ENCODE assay signal across 8 mouse cellular contexts in the genomic region with DNA sequence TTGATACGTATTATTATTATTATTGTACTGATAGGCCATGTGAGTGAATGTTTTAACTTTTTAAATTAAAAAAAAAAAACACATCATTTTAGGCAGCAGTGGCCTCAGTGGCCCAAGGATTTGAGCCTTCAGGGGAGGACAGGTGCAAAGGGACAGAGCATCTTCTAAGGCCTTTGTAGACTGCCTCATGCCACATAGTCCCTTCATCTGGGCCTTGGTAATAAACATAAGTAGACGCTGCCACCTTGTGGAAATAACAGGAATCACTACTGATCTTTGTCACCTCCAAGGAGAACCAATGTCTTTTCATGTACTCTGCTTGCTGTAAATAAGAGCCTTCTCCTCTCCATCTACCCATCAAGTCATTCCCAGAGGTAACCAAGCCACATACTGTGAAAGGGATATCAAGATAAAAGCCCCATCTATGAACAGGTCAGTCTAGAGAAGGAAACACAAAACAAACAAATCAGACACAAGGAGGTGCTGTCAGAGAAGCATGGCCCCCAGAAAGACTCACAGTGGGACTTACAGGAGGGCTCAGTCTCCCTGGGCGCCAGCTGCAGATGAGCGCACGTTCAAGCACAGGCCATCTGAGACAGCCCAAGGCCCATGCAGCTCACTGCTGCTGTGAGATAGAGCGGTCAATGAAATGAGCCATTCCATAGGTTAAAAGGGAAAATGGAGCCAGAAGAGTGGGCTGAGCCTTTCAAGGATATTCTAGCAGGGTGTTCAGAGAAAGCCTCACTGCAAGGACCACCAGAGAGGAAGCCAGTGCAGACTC. TPM values are rescaled to one million over a fixed set of nuclear protein-coding genes. Genes with fewer than 3 reads are reported as not detected.
DNase-seq lines count a peak whose midpoint lies in the region; TF ChIP-seq lines count a peak whose summit lies in the region.

No protein-coding gene starts in this region.

- H3K4me3 ChIP-seq in CH12.LX (replicated peaks in 1 of 3; ENCODE audit: low read depth in 2 of 3, low read length in 2 of 3, poor library complexity in 1 of 3) = no peak overlapping the region

- no peak for TF ChIP-seq POLR2A in CH12.LX (IDR thresholded peaks at IDR 0.05; ENCODE audit: low read depth, low read length)

- H3K4me1 ChIP-seq in CH12.LX (ENCODE audit: control insufficient read depth in 1 of 2, insufficient read depth in 2 of 2) = peaks cover 0 to 27% of the 10 kb centered on the region in 2 experiments; a peak in 2 of 4 replicates

- dilution Hi-C loops in CH12.LX (cut with MboI; ENCODE audit: extremely low pct_ligation_motif_present, extremely low pct_unique_long_range_greater_than_20kb, low sequenced_read_pairs) = no loop called here

- TF ChIP-seq CTCF in CH12.LX (conservative IDR thresholded peaks at IDR 0.05 in 1 of 2, IDR thresholded peaks at IDR 0.05 in 1 of 2; ENCODE audit: low read depth in 2 of 2, low read length in 2 of 2) = peak; percentile 71 to 80

- no peaks in the 10 kb centered on the region for H3K79me2 ChIP-seq in CH12.LX (replicated peaks; ENCODE audit: control insufficient read depth, extremely low read depth, insufficient read depth, poor library complexity, severe bottlenecking)

- no peak overlapping the region for H3K4me2 ChIP-seq in CH12.LX (ENCODE audit: insufficient read depth, low read depth, poor library complexity, severe bottlenecking)

- no peak for TF ChIP-seq EP300 in CH12.LX (IDR thresholded peaks at IDR 0.05; ENCODE audit: low read length)

- in situ Hi-C loops in CH12.LX (cut with MboI; ENCODE audit: low pct_ligation_motif_present, low pct_unique_long_range_greater_than_20kb, low sequenced_read_pairs) = no loop called here

- no peak overlapping the region for H3K27ac ChIP-seq in CH12.LX (ENCODE audit: insufficient read depth, low read depth)

- H3K9me3 ChIP-seq in CH12.LX (replicated peaks; ENCODE audit: low read length) = no peaks in the 10 kb centered on the region

- peak; percentile 28 to 60 for DNase-seq in heart, adult 18-20 months
- DNase-seq in heart, postnatal 25 days (ENCODE audit: low spot score) = no peak
- peak; percentile 69 for DNase-seq in CH12.LX (ENCODE audit: extremely low read depth)
- DNase-seq in cerebellum, adult 8-10 months = peak; percentile 48
- DNase-seq in frontal cortex, postnatal 36 days (ENCODE audit: low spot score in 2 of 2) = peak; percentile 42 to 82
- peak; percentile 60 for DNase-seq in layer of hippocampus, adult 9-11 months
- DNase-seq in naive thymus-derived CD4-positive, alpha-beta T cell, adult 2 months (ENCODE audit: low read depth) = peak; percentile 1
- no peak for DNase-seq in urinary bladder, postnatal 4 days (ENCODE audit: low spot score in 2 of 2)

- no peak overlapping the region for H3K9ac ChIP-seq in CH12.LX (ENCODE audit: insufficient read depth, low read depth)

- intact Hi-C loops in heart, postnatal 25 days (cut with DNase I) = loop anchor here (2.0 kb wide), 1 partner anchor 1120 kb away; no protein-coding TSS in a partner anchor

- no peaks in the 10 kb centered on the region for H3K36me3 ChIP-seq in CH12.LX (replicated peaks in 1 of 2; ENCODE audit: control insufficient read depth in 1 of 2, insufficient read depth in 1 of 2, low read length in 1 of 2)

- no peaks in the 10 kb centered on the region for H3K27me3 ChIP-seq in CH12.LX (replicated peaks)

- TF ChIP-seq RAD21 in CH12.LX (IDR thresholded peaks at IDR 0.05; ENCODE audit: low read depth, low read length) = peak; percentile 86

TF ChIP-seq in CH12.LX, 34 proteins besides CTCF, POLR2A, EP300 and RAD21:
- TF ChIP-seq SMC3 (IDR thresholded peaks at IDR 0.05; ENCODE audit: low read depth, low read length) = peak; percentile 75
- no peak for TF ChIP-seq JUND (conservative IDR thresholded peaks at IDR 0.05; ENCODE audit: low read depth, low read length)
- no peak for TF ChIP-seq ETS1 (conservative IDR thresholded peaks at IDR 0.05; ENCODE audit: low read depth, low read length)
- no peak for TF ChIP-seq MAFK (IDR thresholded peaks at IDR 0.05; ENCODE audit: insufficient replicate concordance, low read length)
- TF ChIP-seq HCFC1 (IDR thresholded peaks at IDR 0.05; ENCODE audit: low read depth, low read length) = no peak
- TF ChIP-seq RCOR1 (conservative IDR thresholded peaks at IDR 0.05; ENCODE audit: low read depth, low read length) = no peak

RNA-seq across cellular contexts. Expression of a gene that starts 30.0 kb away (rescaled TPM):
- 1 to 10 TPM in 1 of 2 experiments, under 1 TPM in 1; 0.65 to 1.4 TPM for total RNA-seq in heart, adult 18-20 months (2021)
- total RNA-seq in heart, postnatal 25 days (2021) = under 1 TPM; 0.23 to 0.84 TPM
- total RNA-seq in CH12.LX (2012; rRNA removed) = not detected in 2 replicates
- total RNA-seq in CH12.LX (2014; rRNA removed) = not detected in 2 replicates
- not detected in 2 replicates for polyA plus RNA-seq in CH12.LX (2012; ENCODE audit: insufficient read length, low read depth)

RNA-seq across cellular contexts. Expression of a gene that starts 42.8 kb away (rescaled TPM):
- total RNA-seq in heart, adult 18-20 months (2021) = not detected
- not detected for total RNA-seq in heart, postnatal 25 days (2021)
- total RNA-seq in CH12.LX (2012; rRNA removed) (not detected in 2 replicates), CH12.LX (2014; rRNA removed) (not detected in 2 replicates)
- polyA plus RNA-seq in CH12.LX (2012; ENCODE audit: insufficient read length, low read depth) = not detected in 2 replicates

Comparison
In these comparisons a context has a peak if more than half of its experiments do, and no peak if none do; other contexts are left out.
1. DNase-seq: peak in heart, adult 18-20 months (2 of 2), CH12.LX (single experiment), cerebellum, adult 8-10 months (single experiment), frontal cortex, postnatal 36 days (2 of 2), layer of hippocampus, adult 9-11 months (single experiment) and naive thymus-derived CD4-positive, alpha-beta T cell, adult 2 months (single experiment); none in heart, postnatal 25 days (single experiment) and urinary bladder, postnatal 4 days (0 of 2).